Mouse (Mus musculus) lung, adult 2 months (tissue): Measurements from ENCODE around the gene Tprgl. TPM values are rescaled to one million over a fixed set of nuclear protein-coding genes. Genes with fewer than 3 reads are reported as not detected.

Source experiments
- DNase-seq: peaks from one replicate; pipeline ENCODE4 v3.0.0; 2022
- H3K4me1 ChIP-seq: fragments of 200-500 bp; 2 replicates; pipeline ENCODE4 v1.6.1; 2011; ENCODE audit warnings: low read length; ENCODE audit not compliant: control insufficient read depth, insufficient read depth
- H3K4me3 ChIP-seq: fragments of 200-500 bp; replicated peaks from 2 replicates; pipeline ENCODE3; 2011; ENCODE audit warnings: low read depth, mild to moderate bottlenecking, control low read depth, low read length; ENCODE audit errors: extremely low read depth
- CTCF ChIP-seq: fragments of 200-500 bp; IDR thresholded peaks from 2 replicates; pipeline ENCODE4 v1.5.1; 2011; ENCODE audit warnings: mild to moderate bottlenecking, low read length, control low read depth; ENCODE audit not compliant: insufficient read depth
- POLR2A ChIP-seq: fragments of 200-500 bp; IDR thresholded peaks from 2 replicates; pipeline ENCODE4 v1.6.1; 2011; ENCODE audit warnings: low read depth, mild to moderate bottlenecking, control low read depth, low read length, borderline replicate concordance; ENCODE audit errors: extremely low read depth
- WGBS: fragments of 180-500 bp; shearing (Covaris S2); methylation state at CpG from one replicate; pipeline ENCODE4 v1.1.7; 2018; 5-methylcytosine and 5-hydroxymethylcytosine counted together
- polyA plus RNA-seq: library from polyadenylated mRNA; depleted of rRNA; stranded (reverse); fragments of >200 nt; gene quantifications from 2 replicates; pipeline ENCODE4 v1.2.3, GENCODE M21; 2012; rRNA removed

Gene Tprgl
- 223 and 276 TPM in 2 replicates for polyA plus RNA-seq

DNA sequence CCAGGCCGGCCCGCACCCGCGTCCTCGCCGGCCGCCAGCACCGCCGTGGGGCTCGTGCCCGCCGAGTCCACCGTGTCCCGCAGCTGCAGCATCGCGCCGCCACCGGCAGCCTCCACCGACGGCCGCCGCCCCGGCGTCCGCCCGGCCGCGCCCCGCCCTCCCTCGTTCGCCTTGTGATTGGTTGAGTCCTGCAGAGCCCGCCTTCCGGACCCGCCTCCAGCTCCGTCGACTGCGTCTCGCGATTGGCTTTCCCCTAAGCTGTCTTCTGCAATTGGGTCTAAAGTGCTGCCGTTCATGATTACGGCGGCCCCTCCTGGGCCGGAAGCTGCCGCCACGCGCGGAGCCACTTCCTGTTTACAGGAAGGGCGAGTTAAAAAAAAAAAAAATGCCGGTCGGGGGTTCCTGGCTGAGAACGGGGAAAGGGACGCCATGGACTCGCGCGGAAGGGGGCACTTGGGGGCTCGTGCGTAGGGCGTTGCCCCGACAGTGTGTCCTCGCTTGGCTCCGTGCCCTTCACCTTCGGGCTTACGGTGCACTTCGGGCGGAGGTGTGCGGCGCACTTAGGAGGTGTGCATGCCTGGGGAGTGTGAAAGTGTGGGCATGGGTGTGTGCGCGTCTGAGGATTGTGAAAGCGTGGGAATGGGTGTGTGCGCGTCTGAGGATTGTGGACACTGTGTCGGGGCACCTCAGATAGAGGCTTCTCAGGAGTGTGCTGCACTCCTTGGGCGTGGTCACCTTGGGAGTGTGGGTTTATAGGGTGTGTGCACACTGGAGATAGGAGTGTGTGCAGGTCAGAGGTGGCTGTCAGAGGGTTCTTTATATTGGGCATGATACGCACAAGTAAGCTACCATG lies at the start of gene Tprgl:
Gene Tprgl, minus strand, starts transcription at position 129 of the 853 bp plus-strand sequence.
- peak; percentile 97 for DNase-seq
- TF ChIP-seq POLR2A (peak; percentile 53; the same call in 1 of the 2 replicates), CTCF (no peak)
- 1% methylated on average over 75 of the region's 75 CpGs for WGBS
- Histone ChIP-seq H3K4me1 (peaks cover 14% of the 10 kb centered on the region), H3K4me3 (peak within 1 kb of the TSS; percentile 98)

DNA sequence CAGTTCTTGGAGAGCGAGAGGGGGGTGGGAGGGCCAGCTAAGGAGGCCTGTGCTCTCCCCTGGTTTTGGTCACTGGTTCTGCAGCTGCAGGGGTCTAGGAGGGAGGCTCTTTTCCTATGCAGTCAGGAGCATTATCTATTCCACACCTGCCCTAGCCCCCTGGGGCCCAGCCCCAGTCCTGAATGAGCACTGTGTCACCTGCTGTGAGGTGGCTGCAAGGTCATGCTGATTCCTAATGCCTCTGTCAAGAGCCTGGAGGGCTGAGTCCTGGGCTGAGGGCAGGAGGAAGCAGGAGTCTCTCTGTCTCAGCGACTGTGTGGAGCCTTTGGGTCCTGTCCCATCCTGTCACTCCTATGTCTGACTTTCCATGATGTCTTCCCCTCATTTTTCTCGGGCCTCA lies 49.4 kb upstream of the Tprgl start:
- no peak for TF ChIP-seq CTCF
- no peak for TF ChIP-seq POLR2A
- WGBS = 33% methylated on average over 3 of the region's 3 CpGs
- DNase-seq = no peak
- Histone ChIP-seq H3K4me1 (peaks cover 9% of the 10 kb centered on the region; the same call in 1 of the 2 replicates), H3K4me3 (no peak overlapping the region)

DNA sequence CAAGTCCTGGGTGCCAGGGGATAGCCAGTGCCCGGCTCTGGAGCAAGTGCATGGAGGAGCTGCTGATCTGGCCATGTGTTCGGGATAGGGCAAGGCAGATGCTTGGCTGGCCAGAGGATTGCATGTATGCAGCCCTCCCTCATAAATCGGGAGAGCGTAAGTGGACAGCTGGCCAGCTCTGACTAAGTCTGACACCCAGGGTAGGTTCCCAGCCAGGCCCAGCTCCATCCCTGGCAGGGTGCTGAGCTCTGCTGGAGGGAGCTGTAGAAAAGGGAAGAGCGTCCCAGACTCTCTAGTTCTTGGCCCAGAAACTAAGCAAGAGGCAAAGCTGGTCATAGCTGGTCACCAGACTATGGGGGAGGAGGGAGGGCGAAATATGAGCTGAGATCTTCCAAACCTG lies 48.6 kb upstream of the Tprgl start:
- peaks cover 11% of the 10 kb centered on the region for H3K4me1 ChIP-seq
- TF ChIP-seq CTCF (no peak), POLR2A (no peak)
- H3K4me3 ChIP-seq = no peak overlapping the region
- no peak for DNase-seq
- 65% methylated on average over 6 of the region's 6 CpGs for WGBS

DNA sequence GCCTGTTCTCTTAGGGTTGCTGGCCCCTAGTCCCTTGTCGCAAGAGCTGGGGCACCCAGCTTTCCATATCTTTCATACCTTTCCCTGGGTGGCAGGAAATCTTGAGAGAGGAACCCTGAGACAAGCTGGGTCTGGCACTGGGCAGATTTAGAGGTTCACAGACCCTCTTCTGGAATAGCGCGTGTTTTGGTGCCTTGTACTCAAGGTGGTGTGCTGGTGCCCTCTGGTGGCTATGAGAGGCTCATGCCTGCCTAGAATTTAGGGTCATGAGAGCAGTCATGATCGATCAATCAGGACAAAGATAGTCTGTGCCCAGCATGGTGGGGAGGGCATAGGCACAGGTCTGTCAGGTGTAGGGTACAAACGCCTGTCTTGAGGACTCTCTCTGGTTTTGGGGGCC lies 46.8 kb upstream of the Tprgl start:
- H3K4me1 ChIP-seq = peaks cover 13% of the 10 kb centered on the region
- peak; percentile 70 for DNase-seq
- no peak overlapping the region for H3K4me3 ChIP-seq
- WGBS = 14% methylated on average over 5 of the region's 5 CpGs
- peak; percentile 99 for TF ChIP-seq CTCF
- TF ChIP-seq POLR2A = no peak

DNA sequence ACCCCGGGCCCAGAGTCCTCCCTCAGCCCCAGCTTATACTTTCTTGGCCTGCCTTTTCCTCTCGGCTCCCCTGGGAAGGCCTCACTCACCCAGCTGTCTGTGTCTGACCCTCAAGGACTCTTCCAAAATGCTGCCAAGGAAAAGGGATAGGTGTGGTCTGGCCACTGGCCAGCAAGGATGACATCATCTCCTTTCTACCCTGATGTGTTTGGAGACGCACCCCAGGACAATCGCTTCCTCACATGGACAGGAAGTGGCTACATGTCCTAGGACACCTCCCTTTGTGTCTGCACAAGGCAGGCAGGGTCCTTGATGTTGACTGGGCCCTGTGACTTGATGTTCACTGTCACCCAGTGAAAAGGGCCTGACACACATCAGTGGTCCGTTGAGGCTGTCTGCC lies 44.9 kb upstream of the Tprgl start:
- WGBS = 26% methylated on average over 5 of the region's 5 CpGs
- TF ChIP-seq POLR2A (no peak), CTCF (no peak)
- Histone ChIP-seq H3K4me1 (peaks cover 13% of the 10 kb centered on the region), H3K4me3 (no peak overlapping the region)
- DNase-seq = peak; percentile 54

DNA sequence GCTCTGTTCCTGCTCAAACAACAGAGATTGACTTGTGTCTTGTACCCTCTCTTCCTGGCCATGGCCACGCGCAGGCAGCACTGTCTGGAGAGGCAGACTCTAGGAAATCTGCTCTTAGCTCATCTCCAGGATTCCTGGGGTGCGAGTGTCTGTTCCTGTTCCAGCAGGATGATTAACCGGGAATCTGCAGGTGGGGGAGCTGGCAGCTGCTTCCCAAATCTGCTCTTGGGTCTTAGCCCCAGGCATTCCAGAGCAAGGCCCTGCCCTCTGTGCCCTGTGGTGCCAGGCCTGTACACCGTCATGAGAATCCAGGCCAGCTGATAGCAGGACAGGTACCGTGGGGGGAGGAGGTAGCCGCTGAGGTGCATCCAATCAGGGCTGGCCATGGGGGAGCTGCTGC lies 44.1 kb upstream of the Tprgl start:
- 62% methylated on average over 7 of the region's 7 CpGs for WGBS
- TF ChIP-seq CTCF (no peak), POLR2A (no peak)

DNA sequence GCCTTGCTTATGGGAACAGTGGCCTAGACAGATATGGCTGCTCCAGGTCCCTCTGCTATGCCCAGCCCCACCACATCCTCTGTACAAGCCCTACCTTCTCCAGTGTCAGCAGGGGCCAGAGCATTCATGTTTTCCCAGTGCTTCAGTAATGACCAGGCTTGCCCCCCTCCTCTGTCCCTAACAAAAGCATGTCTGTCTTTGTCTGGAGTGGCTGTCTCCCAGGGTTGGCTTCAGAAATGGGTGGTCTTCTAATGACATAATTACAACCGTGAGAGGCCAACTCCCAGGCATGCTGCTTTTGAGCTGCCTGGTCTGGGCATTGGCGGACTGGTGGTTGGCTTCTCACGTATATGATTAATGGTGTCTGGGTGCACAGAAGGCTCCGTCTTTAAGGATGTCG lies 41.0 kb upstream of the Tprgl start:
- Histone ChIP-seq H3K4me1 (peaks cover 13% of the 10 kb centered on the region), H3K4me3 (no peak overlapping the region)
- WGBS = 84% methylated on average over 5 of the region's 5 CpGs
- TF ChIP-seq POLR2A = no peak
- no peak for TF ChIP-seq CTCF
- DNase-seq = no peak

More for the DNA sequence above, 44.1 kb upstream of the Tprgl start:
- no peak for DNase-seq
- Histone ChIP-seq H3K4me3 (no peak overlapping the region), H3K4me1 (peaks cover 13% of the 10 kb centered on the region)

GRCm38 (mm10) chr4:154198377-154198961 lies 38.0 kb upstream of the Tprgl start:
- no peak overlapping the region for H3K4me3 ChIP-seq
- 55% methylated on average over 7 of the region's 7 CpGs for WGBS
- DNase-seq = no peak
- TF ChIP-seq POLR2A = no peak
- TF ChIP-seq CTCF = no peak
- H3K4me1 ChIP-seq = no peaks in the 10 kb centered on the region

GRCm38 (mm10) chr4:154197961-154198360 lies 37.5 kb upstream of the Tprgl start:
- no peak overlapping the region for H3K4me3 ChIP-seq
- TF ChIP-seq CTCF (no peak), POLR2A (no peak)
- WGBS = 81% methylated on average over 6 of the region's 6 CpGs
- no peak for DNase-seq
- no peaks in the 10 kb centered on the region for H3K4me1 ChIP-seq

DNA sequence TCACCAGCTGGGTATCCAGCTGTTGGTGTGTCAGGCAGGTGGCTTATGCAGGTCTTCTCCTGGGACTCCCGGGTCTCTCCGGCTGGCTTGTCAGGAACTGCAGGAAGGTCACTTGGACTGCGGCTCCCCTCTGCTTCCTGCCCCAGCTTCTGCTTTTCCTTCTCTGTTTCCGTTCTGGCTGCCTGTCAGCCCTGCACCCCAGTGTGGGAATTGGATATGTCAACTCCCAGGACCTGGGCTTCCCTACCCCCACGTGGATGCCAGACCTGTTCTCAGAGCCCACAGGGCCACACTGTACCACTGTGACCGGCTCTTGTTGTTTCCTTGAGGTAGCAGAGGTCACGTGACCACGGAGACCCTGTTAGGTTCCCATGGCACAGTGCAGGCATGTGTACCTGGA lies 28.5 kb upstream of the Tprgl start:
- no peak for DNase-seq
- 37% methylated on average over 8 of the region's 8 CpGs for WGBS
- peaks cover 44% of the 10 kb centered on the region for H3K4me1 ChIP-seq
- no peak overlapping the region for H3K4me3 ChIP-seq
- TF ChIP-seq CTCF (no peak), POLR2A (no peak)
